Mouse (Mus musculus): Measurements from ENCODE around the gene Ten1. TPM values are rescaled to one million over a fixed set of nuclear protein-coding genes. Genes with fewer than 3 reads are reported as not detected.
A peak's percentile ranks its signal among the peaks of the same experiment; 100 is the strongest.

Gene Ten1
- polyA plus RNA-seq, 1 experiment from 2014 or later, result 92.8 TPM

DNA sequence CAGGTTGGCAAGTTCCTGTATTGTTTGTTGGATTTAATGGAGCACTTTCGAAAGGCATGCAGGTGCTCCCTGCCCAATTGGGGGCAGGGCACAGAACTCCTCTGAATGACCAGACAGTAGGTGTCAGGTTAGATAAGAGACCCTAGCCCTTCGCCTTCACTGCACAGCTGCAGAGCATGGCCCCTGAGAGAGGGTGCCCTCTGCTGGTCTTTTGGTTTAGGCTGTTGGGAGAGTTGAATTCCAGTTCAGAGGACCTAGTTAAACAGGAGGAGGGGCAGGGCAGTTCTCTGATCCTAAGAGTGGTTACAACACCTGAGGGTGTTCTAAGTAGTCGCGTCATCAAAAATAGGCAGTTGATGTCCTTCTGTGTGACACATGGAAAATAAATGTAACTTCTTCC, 21.2 kb downstream of the Ten1 start:
- Histone ChIP-seq H3K4me3 (replicated peaks; ENCODE audit: low read length) (no peak overlapping the region), H3K4me1 (replicated peaks; ENCODE audit: control insufficient read depth, insufficient read depth, low read length) (peaks cover 19% of the 10 kb centered on the region), H3K4me2 (ENCODE audit: low read length) (no peak overlapping the region), H3K27ac (ENCODE audit: low read length) (no peak overlapping the region), H3K9me3 (ENCODE audit: control insufficient read depth, low read length) (0 out of 2 replicates have a peak, but pooled peaks cover 3% of the 10 kb centered on the region), H3K36me3 (ENCODE audit: control insufficient read depth, insufficient read depth) (no peaks in the 10 kb centered on the region), H3K27me3 (replicated peaks; ENCODE audit: control insufficient read depth, insufficient read depth, low read length) (peaks cover 21% of the 10 kb centered on the region), H3K9ac (replicated peaks; ENCODE audit: low read depth, low read length) (no peak overlapping the region)
- 26% methylated on average over 4 of the region's 4 CpGs for WGBS
- no peak for ATAC-seq

DNA sequence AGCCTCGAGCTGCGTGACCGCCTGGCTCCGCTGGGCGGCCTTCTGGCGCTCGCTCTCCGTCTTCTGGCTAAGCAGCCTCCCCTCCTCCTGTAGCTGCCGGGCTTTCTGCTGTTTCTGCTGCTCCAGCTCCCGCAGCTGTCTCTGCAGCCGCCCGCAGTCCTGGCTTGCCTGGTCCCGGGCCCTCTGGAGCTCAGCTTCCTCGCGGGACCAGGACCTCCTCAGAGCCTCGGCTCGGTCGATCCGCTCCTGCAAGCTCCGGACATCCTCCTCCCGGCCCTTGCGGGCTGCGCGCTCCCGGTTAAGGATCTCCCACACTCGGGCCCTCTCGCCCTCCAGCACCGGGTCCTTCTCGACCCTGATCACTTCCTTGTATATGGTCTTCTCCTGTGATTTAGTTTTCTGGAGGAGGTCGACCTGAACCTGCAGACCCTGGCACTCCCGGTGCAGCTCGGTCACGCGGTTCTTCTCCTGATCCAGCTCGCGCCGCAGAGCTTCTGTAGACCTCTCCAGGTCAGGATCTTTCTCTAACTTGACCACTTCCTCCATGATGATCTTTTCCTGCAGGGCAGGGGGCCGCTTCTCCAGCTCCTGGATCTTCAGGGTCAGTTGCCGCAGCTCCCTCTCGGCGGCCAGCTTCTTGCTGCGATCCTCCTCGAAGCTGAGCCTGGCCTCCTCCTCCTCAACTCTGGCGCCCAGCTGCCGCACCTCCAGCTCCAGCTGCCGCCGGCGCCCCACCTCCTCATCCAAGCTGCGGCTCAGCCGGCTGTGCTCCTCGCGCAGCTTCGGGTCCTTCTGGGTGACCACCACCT, 23.5 kb downstream of the Ten1 start:
- WGBS, result 10% methylated on average over 53 of the region's 53 CpGs
- H3K4me2 ChIP-seq (ENCODE audit: low read length), result peak overlapping the region; percentile 31
- peaks cover 19% of the 10 kb centered on the region for H3K4me1 ChIP-seq (replicated peaks; ENCODE audit: control insufficient read depth, insufficient read depth, low read length)
- peaks cover 21% of the 10 kb centered on the region for H3K27me3 ChIP-seq (replicated peaks; ENCODE audit: control insufficient read depth, insufficient read depth, low read length)
- no peak overlapping the region for H3K27ac ChIP-seq (ENCODE audit: low read length)
- no peaks in the 10 kb centered on the region for H3K36me3 ChIP-seq (ENCODE audit: control insufficient read depth, insufficient read depth)
- no peak for ATAC-seq
- peak overlapping the region; percentile 20 for H3K4me3 ChIP-seq (replicated peaks; ENCODE audit: low read length)
- 0 out of 2 replicates have a peak, but pooled peaks cover 3% of the 10 kb centered on the region for H3K9me3 ChIP-seq (ENCODE audit: control insufficient read depth, low read length)
- H3K9ac ChIP-seq (replicated peaks; ENCODE audit: low read depth, low read length), result no peak overlapping the region

- no peak for ATAC-seq
- no peak overlapping the region for H3K9ac ChIP-seq (replicated peaks; ENCODE audit: low read depth, low read length)
- H3K4me3 ChIP-seq (replicated peaks; ENCODE audit: low read length), result peak overlapping the region; percentile 20
- peaks cover 19% of the 10 kb centered on the region for H3K4me1 ChIP-seq (replicated peaks; ENCODE audit: control insufficient read depth, insufficient read depth, low read length)
- no peaks in the 10 kb centered on the region for H3K36me3 ChIP-seq (ENCODE audit: control insufficient read depth, insufficient read depth)
- H3K27ac ChIP-seq (ENCODE audit: low read length), result no peak overlapping the region
- H3K9me3 ChIP-seq (ENCODE audit: control insufficient read depth, low read length), result 0 out of 2 replicates have a peak, but pooled peaks cover 3% of the 10 kb centered on the region
- WGBS, result 17% methylated on average over 23 of the region's 23 CpGs
- H3K4me2 ChIP-seq (ENCODE audit: low read length), result peak overlapping the region; percentile 31
- peaks cover 21% of the 10 kb centered on the region for H3K27me3 ChIP-seq (replicated peaks; ENCODE audit: control insufficient read depth, insufficient read depth, low read length)
Measured at GRCm38 (mm10) chr11:116222740-116223059, 24.0 kb downstream of the Ten1 start.

GRCm38 (mm10) chr11:116226414-116226813, 27.8 kb downstream of the Ten1 start:
- Histone ChIP-seq H3K9ac (replicated peaks; ENCODE audit: low read depth, low read length) (no peak overlapping the region), H3K36me3 (ENCODE audit: control insufficient read depth, insufficient read depth) (no peaks in the 10 kb centered on the region), H3K9me3 (ENCODE audit: control insufficient read depth, low read length) (0 out of 2 replicates have a peak, but pooled peaks cover 3% of the 10 kb centered on the region), H3K27ac (ENCODE audit: low read length) (no peak overlapping the region), H3K4me1 (replicated peaks; ENCODE audit: control insufficient read depth, insufficient read depth, low read length) (peaks cover 3% of the 10 kb centered on the region), H3K4me3 (replicated peaks; ENCODE audit: low read length) (no peak overlapping the region), H3K27me3 (replicated peaks; ENCODE audit: control insufficient read depth, insufficient read depth, low read length) (peaks cover 15% of the 10 kb centered on the region), H3K4me2 (ENCODE audit: low read length) (no peak overlapping the region)
- 0% methylated on average over 2 of the region's 2 CpGs for WGBS
- ATAC-seq, result no peak

GRCm38 (mm10) chr11:116228699-116229098, 30.0 kb downstream of the Ten1 start:
- no peak for ATAC-seq
- Histone ChIP-seq H3K27me3 (replicated peaks; ENCODE audit: control insufficient read depth, insufficient read depth, low read length) (peaks cover 4% of the 10 kb centered on the region), H3K9me3 (ENCODE audit: control insufficient read depth, low read length) (no peaks in the 10 kb centered on the region), H3K4me2 (ENCODE audit: low read length) (no peak overlapping the region), H3K4me1 (replicated peaks; ENCODE audit: control insufficient read depth, insufficient read depth, low read length) (no peaks in the 10 kb centered on the region), H3K36me3 (ENCODE audit: control insufficient read depth, insufficient read depth) (no peaks in the 10 kb centered on the region), H3K27ac (ENCODE audit: low read length) (no peak overlapping the region), H3K9ac (replicated peaks; ENCODE audit: low read depth, low read length) (no peak overlapping the region), H3K4me3 (replicated peaks; ENCODE audit: low read length) (no peak overlapping the region)
- 79% methylated on average over 4 of the region's 4 CpGs for WGBS

GRCm38 (mm10) chr11:116232427-116232826, 33.8 kb downstream of the Ten1 start:
- Histone ChIP-seq H3K4me3 (replicated peaks; ENCODE audit: low read length) (no peak overlapping the region), H3K4me2 (ENCODE audit: low read length) (no peak overlapping the region)
- 21% methylated on average over 17 of the region's 17 CpGs for WGBS

GRCm38 (mm10) chr11:116234901-116235300, 36.2 kb downstream of the Ten1 start:
- no peak overlapping the region for H3K4me2 ChIP-seq (ENCODE audit: low read length)
- no peaks in the 10 kb centered on the region for H3K4me1 ChIP-seq (replicated peaks; ENCODE audit: control insufficient read depth, insufficient read depth, low read length)
- WGBS, result 84% methylated on average over 8 of the region's 8 CpGs
- H3K9me3 ChIP-seq (ENCODE audit: control insufficient read depth, low read length), result no peaks in the 10 kb centered on the region
- no peaks in the 10 kb centered on the region for H3K36me3 ChIP-seq (ENCODE audit: control insufficient read depth, insufficient read depth)
- no peak for ATAC-seq
- no peak overlapping the region for H3K9ac ChIP-seq (replicated peaks; ENCODE audit: low read depth, low read length)
- no peak overlapping the region for H3K27ac ChIP-seq (ENCODE audit: low read length)
- H3K4me3 ChIP-seq (replicated peaks; ENCODE audit: low read length), result no peak overlapping the region
- H3K27me3 ChIP-seq (replicated peaks; ENCODE audit: control insufficient read depth, insufficient read depth, low read length), result peaks cover 11% of the 10 kb centered on the region

More at GRCm38 (mm10) chr11:116232427-116232826, 33.8 kb downstream of the Ten1 start:
- H3K4me1 ChIP-seq (replicated peaks; ENCODE audit: control insufficient read depth, insufficient read depth, low read length), result no peaks in the 10 kb centered on the region
- H3K9ac ChIP-seq (replicated peaks; ENCODE audit: low read depth, low read length), result peak overlapping the region; percentile 15; the same call in 1 of the 2 replicates
- no peak overlapping the region for H3K27ac ChIP-seq (ENCODE audit: low read length)
- H3K27me3 ChIP-seq (replicated peaks; ENCODE audit: control insufficient read depth, insufficient read depth, low read length), result peaks cover 2% of the 10 kb centered on the region; the same call in 1 of the 2 replicates
- ATAC-seq, result no peak
- no peaks in the 10 kb centered on the region for H3K9me3 ChIP-seq (ENCODE audit: control insufficient read depth, low read length)
- H3K36me3 ChIP-seq (ENCODE audit: control insufficient read depth, insufficient read depth), result no peaks in the 10 kb centered on the region

- H3K4me1 ChIP-seq (replicated peaks; ENCODE audit: control insufficient read depth, insufficient read depth, low read length), result no peaks in the 10 kb centered on the region
- no peaks in the 10 kb centered on the region for H3K9me3 ChIP-seq (ENCODE audit: control insufficient read depth, low read length)
- H3K4me2 ChIP-seq (ENCODE audit: low read length), result no peak within 1 kb of the TSS
- H3K36me3 ChIP-seq (ENCODE audit: control insufficient read depth, insufficient read depth), result no peaks in the 10 kb centered on the region
- no peak within 1 kb of the TSS for H3K4me3 ChIP-seq (replicated peaks; ENCODE audit: low read length)
- WGBS, result 13% methylated on average over 26 of the region's 31 CpGs
- H3K27me3 ChIP-seq (replicated peaks; ENCODE audit: control insufficient read depth, insufficient read depth, low read length), result peaks cover 11% of the 10 kb centered on the region
- no peak within 1 kb of the TSS for H3K27ac ChIP-seq (ENCODE audit: low read length)
- H3K9ac ChIP-seq (replicated peaks; ENCODE audit: low read depth, low read length), result no peak within 1 kb of the TSS
- ATAC-seq, result no peak
Measured at GRCm38 (mm10) chr11:116237742-116238395, 39.2 kb downstream of the Ten1 start, which contains the start of gene Evpl. TSS of gene Evpl (minus strand) at chr11:116238077.

DNA sequence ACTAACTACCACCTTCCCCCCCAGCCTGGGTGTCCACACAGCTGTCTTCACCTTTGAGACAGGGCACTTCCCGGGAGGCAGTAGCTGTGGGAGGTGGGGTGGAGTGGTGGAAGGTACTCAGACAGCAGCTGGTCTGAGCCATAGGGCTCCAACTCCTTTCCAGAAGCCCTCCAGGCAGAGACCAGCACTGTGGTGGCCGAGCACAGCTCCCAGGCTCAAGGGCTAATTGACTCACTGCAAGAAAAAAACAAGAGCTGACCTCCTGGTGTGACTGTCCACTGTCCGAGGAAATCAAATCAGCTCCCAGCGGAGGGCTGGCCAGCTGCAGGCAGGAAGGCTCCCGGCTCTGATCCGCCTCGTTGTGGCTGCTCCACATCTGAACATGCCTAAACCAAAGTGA, 41.1 kb downstream of the Ten1 start:
- Histone ChIP-seq H3K4me1 (replicated peaks; ENCODE audit: control insufficient read depth, insufficient read depth, low read length) (no peaks in the 10 kb centered on the region), H3K27ac (ENCODE audit: low read length) (no peak overlapping the region), H3K4me3 (replicated peaks; ENCODE audit: low read length) (no peak overlapping the region), H3K9me3 (ENCODE audit: control insufficient read depth, low read length) (no peaks in the 10 kb centered on the region), H3K27me3 (replicated peaks; ENCODE audit: control insufficient read depth, insufficient read depth, low read length) (peaks cover 11% of the 10 kb centered on the region), H3K9ac (replicated peaks; ENCODE audit: low read depth, low read length) (no peak overlapping the region), H3K4me2 (ENCODE audit: low read length) (no peak overlapping the region), H3K36me3 (ENCODE audit: control insufficient read depth, insufficient read depth) (peaks cover 3% of the 10 kb centered on the region; the same call in 1 of the 2 replicates)
- ATAC-seq, result no peak
- 13% methylated on average over 7 of the region's 7 CpGs for WGBS

Measured in forebrain, embryonic 16.5 days (tissue).